8 mouse cellular contexts compared by ENCODE assay signal in the genomic region with DNA sequence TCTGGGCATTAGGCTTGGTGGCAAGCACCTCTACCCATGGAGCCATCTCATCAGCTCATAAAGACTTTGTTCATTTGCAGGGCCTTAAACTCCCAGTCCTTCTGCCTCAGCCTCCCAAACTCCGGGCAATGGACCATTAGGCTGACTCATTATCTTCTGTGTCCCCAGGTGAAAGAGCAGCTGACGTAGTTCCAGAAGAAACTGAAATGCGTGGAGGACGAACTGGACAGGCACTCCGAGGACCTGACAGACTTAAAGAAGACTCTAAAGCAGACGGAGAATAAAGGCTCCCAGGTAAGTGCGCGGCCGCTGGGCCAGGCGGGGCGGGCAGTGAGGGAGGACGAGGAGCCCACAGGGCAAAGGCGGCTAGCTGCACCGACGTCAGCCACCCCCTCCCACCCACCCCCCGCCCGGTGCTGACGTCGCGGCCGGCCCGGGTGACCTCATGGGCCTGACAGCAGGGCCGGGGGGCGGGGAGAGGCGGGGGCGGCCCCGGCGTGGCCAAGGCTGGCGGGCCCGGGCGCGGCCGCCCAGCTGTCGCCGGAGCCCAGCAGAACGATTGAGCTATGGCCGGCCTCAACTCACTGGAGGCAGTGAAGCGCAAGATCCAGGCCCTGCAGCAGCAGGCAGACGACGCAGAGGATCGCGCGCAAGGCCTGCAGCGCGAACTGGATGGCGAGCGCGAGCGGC. TPM values are rescaled to one million over a fixed set of nuclear protein-coding genes. Genes with fewer than 3 reads are reported as not detected.
DNase-seq lines count a peak whose midpoint lies in the region; ATAC-seq and TF ChIP-seq lines count a peak whose summit lies in the region.

A gene (plus strand): TSS at position 220 of the 690 bp plus-strand sequence.

- TF ChIP-seq CTCF in E14TG2a.4 (conservative IDR thresholded peaks at IDR 0.05; ENCODE audit: low read length), result no peak
- no peak for TF ChIP-seq CTCF in lung, embryonic 14.5 days (IDR thresholded peaks at IDR 0.05; ENCODE audit: low read depth)

- peak within 1 kb of the TSS; percentile 90 for H3K4me2 ChIP-seq in forebrain, embryonic 15.5 days (replicated peaks)
- H3K4me2 ChIP-seq in lung, embryonic 14.5 days, result peak within 1 kb of the TSS; percentile 80
- peak within 1 kb of the TSS; percentile 73 for H3K4me2 ChIP-seq in neural tube, embryonic 14.5 days (ENCODE audit: low read depth, low read length)

- DNase-seq in cerebellum, adult 11 months, result peak; percentile 58
- peak; percentile 77 to 79 for DNase-seq in heart, postnatal 36 days
- peak in 1 of 2 experiments; percentile 26 for DNase-seq in layer of hippocampus, adult 18-20 months (ENCODE audit: low spot score in 2 of 2)
- peak; percentile 82 for DNase-seq in lung, embryonic 14.5 days
- peak; percentile 26 to 60 for DNase-seq in thymus, adult 18-20 months

- H3K9ac ChIP-seq in forebrain, embryonic 15.5 days (replicated peaks), result peak within 1 kb of the TSS; percentile 87
- peak within 1 kb of the TSS; percentile 96 for H3K9ac ChIP-seq in lung, embryonic 14.5 days
- peak within 1 kb of the TSS; percentile 90 for H3K9ac ChIP-seq in neural tube, embryonic 14.5 days (replicated peaks; ENCODE audit: low read depth, low read length)

- intact Hi-C loops in heart, postnatal 36 days (cut with DNase I), result loop anchor here (10.0 kb wide), 1 partner anchor 210 kb away; no protein-coding TSS in a partner anchor

- H3K27ac ChIP-seq in forebrain, embryonic 15.5 days (replicated peaks), result peak within 1 kb of the TSS; percentile 82
- H3K27ac ChIP-seq in lung, embryonic 14.5 days (ENCODE audit: low read depth), result peak within 1 kb of the TSS; percentile 100
- peak within 1 kb of the TSS; percentile 68 for H3K27ac ChIP-seq in neural tube, embryonic 14.5 days (ENCODE audit: low read depth, low read length)

- peak within 1 kb of the TSS; percentile 87 for H3K4me3 ChIP-seq in E14TG2a.4 (replicated peaks; ENCODE audit: low read length)
- H3K4me3 ChIP-seq in forebrain, embryonic 15.5 days, result peak within 1 kb of the TSS; percentile 82
- peak within 1 kb of the TSS; percentile 92 for H3K4me3 ChIP-seq in lung, embryonic 14.5 days (ENCODE audit: low read depth, low read length)
- peak within 1 kb of the TSS; percentile 81 for H3K4me3 ChIP-seq in neural tube, embryonic 14.5 days (ENCODE audit: low read depth, low read length)

- H3K9me3 ChIP-seq in E14TG2a.4 (ENCODE audit: low read length), result no peaks in the 10 kb centered on the region
- no peaks in the 10 kb centered on the region for H3K9me3 ChIP-seq in forebrain, embryonic 15.5 days
- no peaks in the 10 kb centered on the region for H3K9me3 ChIP-seq in lung, embryonic 14.5 days (ENCODE audit: low read depth, low read length)
- H3K9me3 ChIP-seq in neural tube, embryonic 14.5 days (ENCODE audit: control insufficient read depth, low read length), result no peaks in the 10 kb centered on the region

- peaks cover 9% of the 10 kb centered on the region for H3K27me3 ChIP-seq in E14TG2a.4 (ENCODE audit: insufficient read depth, low read length)
- H3K27me3 ChIP-seq in forebrain, embryonic 15.5 days, result no peaks in the 10 kb centered on the region
- no peaks in the 10 kb centered on the region for H3K27me3 ChIP-seq in lung, embryonic 14.5 days (ENCODE audit: insufficient read depth, low read length)
- H3K27me3 ChIP-seq in neural tube, embryonic 14.5 days (ENCODE audit: control insufficient read depth, insufficient read depth, low read length), result no peaks in the 10 kb centered on the region

- under 1% methylated on average over 44 of the region's 49 CpGs for WGBS in forebrain, embryonic 15.5 days
- WGBS in lung, embryonic 14.5 days, result under 1% methylated on average over 42 of the region's 49 CpGs
- under 1% methylated on average over 43 of the region's 49 CpGs for WGBS in neural tube, embryonic 14.5 days

- H3K4me1 ChIP-seq in E14TG2a.4 (replicated peaks; ENCODE audit: low read depth, low read length), result peaks cover 36% of the 10 kb centered on the region
- peaks cover 25% of the 10 kb centered on the region for H3K4me1 ChIP-seq in forebrain, embryonic 15.5 days
- peaks cover 5% of the 10 kb centered on the region; the same call in 1 of the 2 replicates for H3K4me1 ChIP-seq in lung, embryonic 14.5 days (ENCODE audit: insufficient read depth)
- H3K4me1 ChIP-seq in neural tube, embryonic 14.5 days (ENCODE audit: control insufficient read depth, insufficient read depth, low read length), result 0 out of 2 replicates have a peak, but pooled peaks cover 4% of the 10 kb centered on the region

- H3K36me3 ChIP-seq in E14TG2a.4 (ENCODE audit: insufficient read depth, low read length), result peaks cover 17% of the 10 kb centered on the region
- H3K36me3 ChIP-seq in forebrain, embryonic 15.5 days, result peaks cover 12% of the 10 kb centered on the region
- H3K36me3 ChIP-seq in lung, embryonic 14.5 days (ENCODE audit: insufficient read depth), result peaks cover 23% of the 10 kb centered on the region
- peaks cover 5% of the 10 kb centered on the region; the same call in 1 of the 2 replicates for H3K36me3 ChIP-seq in neural tube, embryonic 14.5 days (ENCODE audit: control insufficient read depth, insufficient read depth, low read length)

- peak; percentile 73 for ATAC-seq in forebrain, embryonic 15.5 days (replicated peaks)
- ATAC-seq in lung, embryonic 14.5 days (ENCODE audit: insufficient read depth), result peak; percentile 78
- ATAC-seq in neural tube, embryonic 14.5 days (ENCODE audit: low read depth), result peak; percentile 84

RNA-seq across cellular contexts. Expression of the gene that starts here (rescaled TPM):
- 221 TPM in 2 replicates for polyA plus RNA-seq in forebrain, embryonic 15.5 days (2015; fragmentation: Nextera tagmentation; extraction: Ambion mirVana)
- 10 to 100 TPM; 86.3 to 97.2 TPM for total RNA-seq in heart, postnatal 36 days (2021)
- 10 to 100 TPM; 24.9 to 26.6 TPM for total RNA-seq in layer of hippocampus, adult 18-20 months (2021)
- polyA plus RNA-seq in lung, embryonic 14.5 days (2014; fragmentation: Nextera tagmentation; extraction: Ambion mirVana), result 849 and 861 TPM in 2 replicates
- polyA plus RNA-seq in neural tube, embryonic 14.5 days (2014; fragmentation: Nextera tagmentation; extraction: Ambion mirVana), result 102 and 174 TPM in 2 replicates
